Mouse (Mus musculus): Measurements from ENCODE around the gene Ssc4d. TPM values are rescaled to one million over a fixed set of nuclear protein-coding genes. Genes with fewer than 3 reads are reported as not detected.

Gene Ssc4d
- total and polyA plus RNA-seq, 3 experiments = 1.9 to 2.9 (median 2.0) TPM

GRCm38 (mm10) chr5:135911633-135912220 lies 62.6 kb downstream of the Ssc4d start:
- H3K36me3 ChIP-seq (replicated peaks in 1 of 2; ENCODE audit: control insufficient read depth in 1 of 2, insufficient read depth in 1 of 2, low read length in 1 of 2) = peaks cover 75 to 96% of the 10 kb centered on the region in 2 experiments
- TF ChIP-seq MAZ (IDR thresholded peaks at IDR 0.05; ENCODE audit: low read depth, low read length) (no peak), KAT2A (IDR thresholded peaks at IDR 0.05; ENCODE audit: insufficient replicate concordance, low read length) (no peak), CHD2 (IDR thresholded peaks at IDR 0.05; ENCODE audit: low read length) (no peak), CTCF (conservative IDR thresholded peaks at IDR 0.05 in 1 of 2, IDR thresholded peaks at IDR 0.05 in 1 of 2; ENCODE audit: low read depth in 2 of 2, low read length in 2 of 2) (no peak), BHLHE40 (IDR thresholded peaks at IDR 0.05; ENCODE audit: low read depth, low read length) (no peak), NELFE (IDR thresholded peaks at IDR 0.05; ENCODE audit: low read depth, low read length) (no peak), IRF4 (IDR thresholded peaks at IDR 0.05; ENCODE audit: low read depth, low read length) (no peak), MXI1 (IDR thresholded peaks at IDR 0.05; ENCODE audit: low read depth, low read length) (no peak), RCOR1 (conservative IDR thresholded peaks at IDR 0.05; ENCODE audit: low read depth, low read length) (no peak), USF1 (IDR thresholded peaks at IDR 0.05; ENCODE audit: low read depth, low read length) (no peak), ZC3H11A (IDR thresholded peaks at IDR 0.05; ENCODE audit: low read depth, low read length) (no peak), SIN3A (IDR thresholded peaks at IDR 0.05; ENCODE audit: low read length) (no peak), UBTF (IDR thresholded peaks at IDR 0.05; ENCODE audit: low read depth, low read length) (no peak), HCFC1 (IDR thresholded peaks at IDR 0.05; ENCODE audit: low read depth, low read length) (no peak)
- no peaks in the 10 kb centered on the region for H3K9me3 ChIP-seq (replicated peaks; ENCODE audit: low read length)
- no peak overlapping the region for H3K4me2 ChIP-seq (ENCODE audit: insufficient read depth, low read depth, poor library complexity, severe bottlenecking)
- H3K27ac ChIP-seq (ENCODE audit: insufficient read depth, low read depth) = no peak overlapping the region
- peaks cover 79% of the 10 kb centered on the region for H3K79me2 ChIP-seq (replicated peaks; ENCODE audit: control insufficient read depth, extremely low read depth, insufficient read depth, poor library complexity, severe bottlenecking)
- dilution Hi-C loops (cut with MboI; ENCODE audit: extremely low pct_ligation_motif_present, extremely low pct_unique_long_range_greater_than_20kb, low sequenced_read_pairs) = no loop called here
- H3K4me3 ChIP-seq (replicated peaks in 1 of 3; ENCODE audit: low read depth in 2 of 3, low read length in 2 of 3, poor library complexity in 1 of 3) = no peak overlapping the region
- in situ Hi-C loops (cut with MboI; ENCODE audit: low pct_ligation_motif_present, low pct_unique_long_range_greater_than_20kb, low sequenced_read_pairs) = no loop called here
- peaks cover 6 to 50% of the 10 kb centered on the region in 2 experiments; a peak in 3 of 4 replicates for H3K4me1 ChIP-seq (ENCODE audit: control insufficient read depth in 1 of 2, insufficient read depth in 2 of 2)
- H3K27me3 ChIP-seq (replicated peaks) = no peaks in the 10 kb centered on the region
- DNase-seq (ENCODE audit: extremely low read depth) = no peak
- no peak overlapping the region for H3K9ac ChIP-seq (ENCODE audit: insufficient read depth, low read depth)

GRCm38 (mm10) chr5:135910813-135911212 lies 63.5 kb downstream of the Ssc4d start:
- no peak overlapping the region for H3K4me3 ChIP-seq (replicated peaks in 1 of 3; ENCODE audit: low read depth in 2 of 3, low read length in 2 of 3, poor library complexity in 1 of 3)
- H3K4me1 ChIP-seq (ENCODE audit: control insufficient read depth in 1 of 2, insufficient read depth in 2 of 2) = peaks cover 4 to 48% of the 10 kb centered on the region in 2 experiments; a peak in 3 of 4 replicates
- H3K4me2 ChIP-seq (ENCODE audit: insufficient read depth, low read depth, poor library complexity, severe bottlenecking) = no peak overlapping the region
- peaks cover 71% of the 10 kb centered on the region for H3K79me2 ChIP-seq (replicated peaks; ENCODE audit: control insufficient read depth, extremely low read depth, insufficient read depth, poor library complexity, severe bottlenecking)
- in situ Hi-C loops (cut with MboI; ENCODE audit: low pct_ligation_motif_present, low pct_unique_long_range_greater_than_20kb, low sequenced_read_pairs) = no loop called here
- H3K27me3 ChIP-seq (replicated peaks) = no peaks in the 10 kb centered on the region
- no peak for DNase-seq (ENCODE audit: extremely low read depth)
- TF ChIP-seq EP300 (IDR thresholded peaks at IDR 0.05; ENCODE audit: low read length) (no peak), NRF1 (IDR thresholded peaks at IDR 0.05; ENCODE audit: low read depth, low read length) (no peak), ETS1 (conservative IDR thresholded peaks at IDR 0.05; ENCODE audit: low read depth, low read length) (no peak), BHLHE40 (IDR thresholded peaks at IDR 0.05; ENCODE audit: low read depth, low read length) (no peak), ZC3H11A (IDR thresholded peaks at IDR 0.05; ENCODE audit: low read depth, low read length) (no peak), MAZ (IDR thresholded peaks at IDR 0.05; ENCODE audit: low read depth, low read length) (no peak), TCF12 (IDR thresholded peaks at IDR 0.05; ENCODE audit: low read depth, low read length) (no peak), NELFE (IDR thresholded peaks at IDR 0.05; ENCODE audit: low read depth, low read length) (no peak), KAT2A (IDR thresholded peaks at IDR 0.05; ENCODE audit: insufficient replicate concordance, low read length) (no peak), RAD21 (IDR thresholded peaks at IDR 0.05; ENCODE audit: low read depth, low read length) (no peak), MAFK (IDR thresholded peaks at IDR 0.05; ENCODE audit: insufficient replicate concordance, low read length) (no peak), USF1 (IDR thresholded peaks at IDR 0.05; ENCODE audit: low read depth, low read length) (no peak), CHD2 (IDR thresholded peaks at IDR 0.05; ENCODE audit: low read length) (no peak), TBP (conservative IDR thresholded peaks at IDR 0.05; ENCODE audit: low read depth, low read length) (no peak), IRF4 (IDR thresholded peaks at IDR 0.05; ENCODE audit: low read depth, low read length) (no peak), MAX (IDR thresholded peaks at IDR 0.05; ENCODE audit: low read length) (no peak)
- peaks cover 73 to 94% of the 10 kb centered on the region in 2 experiments for H3K36me3 ChIP-seq (replicated peaks in 1 of 2; ENCODE audit: control insufficient read depth in 1 of 2, insufficient read depth in 1 of 2, low read length in 1 of 2)
- H3K27ac ChIP-seq (ENCODE audit: insufficient read depth, low read depth) = no peak overlapping the region
- dilution Hi-C loops (cut with MboI; ENCODE audit: extremely low pct_ligation_motif_present, extremely low pct_unique_long_range_greater_than_20kb, low sequenced_read_pairs) = no loop called here
- H3K9me3 ChIP-seq (replicated peaks; ENCODE audit: low read length) = no peaks in the 10 kb centered on the region
- H3K9ac ChIP-seq (ENCODE audit: insufficient read depth, low read depth) = no peak overlapping the region
